Mouse (Mus musculus) forebrain, embryonic 13.5 days (tissue): ENCODE measurements around the gene Tmem147. TPM values are rescaled to one million over a fixed set of nuclear protein-coding genes. Genes with fewer than 3 reads are reported as not detected.
A peak's percentile ranks its signal among the peaks of the same experiment; 100 is the strongest.
"Not testable (repeated sequence)": the region's sequence is repeated elsewhere in the genome, so short reads cannot be mapped to it uniquely, and the experiment has no call there.

Experiments
- ATAC-seq: fragments of 200-750 bp; cut with Nextera tagmentation; 2 replicates; pipeline ENCODE4 v1.8.0; 2017
- H3K27ac ChIP-seq: fragments of 300-500 bp; sonication (generic); 2 replicates; pipeline ENCODE4 v1.5.1; 2015; ENCODE audit warnings: inconsistent platforms, mild to moderate bottlenecking, moderate library complexity
- H3K27me3 ChIP-seq: fragments of 300-500 bp; sonication (generic); 2 replicates; pipeline ENCODE4 v1.6.1; 2015; ENCODE audit warnings: mild to moderate bottlenecking, inconsistent platforms
- H3K36me3 ChIP-seq: fragments of 300-500 bp; sonication (generic); 2 replicates; pipeline ENCODE4 v1.6.1; 2015; ENCODE audit warnings: mild to moderate bottlenecking, inconsistent platforms; ENCODE audit not compliant: poor library complexity, severe bottlenecking
- H3K4me1 ChIP-seq: fragments of 300-500 bp; sonication (generic); 2 replicates; pipeline ENCODE4 v1.6.1; 2015; ENCODE audit warnings: inconsistent platforms
- H3K4me2 ChIP-seq: fragments of 300-500 bp; sonication (generic); 2 replicates; pipeline ENCODE4 v1.6.1; 2015; ENCODE audit warnings: inconsistent platforms, mild to moderate bottlenecking, moderate library complexity
- H3K4me3 ChIP-seq: fragments of 300-500 bp; sonication (generic); 2 replicates; pipeline ENCODE4 v1.5.1; 2015; ENCODE audit warnings: mild to moderate bottlenecking, inconsistent platforms
- H3K9ac ChIP-seq: fragments of 300-500 bp; sonication (generic); 2 replicates; pipeline ENCODE4 v1.6.1; 2015; ENCODE audit warnings: mild to moderate bottlenecking, inconsistent platforms
- H3K9me3 ChIP-seq: fragments of 300-500 bp; sonication (generic); replicated peaks from 2 replicates; pipeline ENCODE4 v1.6.1; 2016; ENCODE audit warnings: inconsistent platforms
- WGBS: fragments of 180-500 bp; shearing (Covaris S2); methylation state at CpG from one replicate; pipeline ENCODE4 v1.1.7; 2015; 5-methylcytosine and 5-hydroxymethylcytosine counted together
- polyA plus RNA-seq: library from polyadenylated mRNA; unstranded; fragments of >200 nt; fragmentation: Nextera tagmentation; extraction: Ambion mirVana; gene quantifications from 2 replicates; pipeline ENCODE4 v1.2.1, GENCODE M21; 2015

Tmem147 gene
- polyA plus RNA-seq, 1 experiment from 2014 or later = 182 TPM

- Histone ChIP-seq H3K4me1 (no peaks in the 10 kb centered on the region), H3K4me3 (no peak overlapping the region), H3K36me3 (peaks cover 14% of the 10 kb centered on the region), H3K27me3 (no peaks in the 10 kb centered on the region), H3K4me2 (no peak overlapping the region), H3K9ac (no peak overlapping the region), H3K27ac (no peak overlapping the region), H3K9me3 (peaks cover 9% of the 10 kb centered on the region)
- 89% methylated on average over 12 of the region's 13 CpGs for WGBS
- no peak for ATAC-seq
Measured at GRCm38 (mm10) chr7:30749824-30750606, 20.7 kb upstream of the Tmem147 start.

GRCm38 (mm10) chr7:30747525-30748204 lies 18.3 kb upstream of the Tmem147 start:
- H3K9me3 ChIP-seq = no peaks in the 10 kb centered on the region
- H3K4me1 ChIP-seq = peaks cover 4% of the 10 kb centered on the region; the same call in 1 of the 2 replicates
- no peak overlapping the region for H3K4me2 ChIP-seq
- WGBS = 92% methylated on average over 7 of the region's 7 CpGs
- H3K36me3 ChIP-seq = peaks cover 7% of the 10 kb centered on the region; the same call in 1 of the 2 replicates
- no peak overlapping the region for H3K27ac ChIP-seq
- no peak overlapping the region for H3K9ac ChIP-seq
- no peak overlapping the region for H3K4me3 ChIP-seq
- H3K27me3 ChIP-seq = no peaks in the 10 kb centered on the region
- no peak for ATAC-seq

DNA sequence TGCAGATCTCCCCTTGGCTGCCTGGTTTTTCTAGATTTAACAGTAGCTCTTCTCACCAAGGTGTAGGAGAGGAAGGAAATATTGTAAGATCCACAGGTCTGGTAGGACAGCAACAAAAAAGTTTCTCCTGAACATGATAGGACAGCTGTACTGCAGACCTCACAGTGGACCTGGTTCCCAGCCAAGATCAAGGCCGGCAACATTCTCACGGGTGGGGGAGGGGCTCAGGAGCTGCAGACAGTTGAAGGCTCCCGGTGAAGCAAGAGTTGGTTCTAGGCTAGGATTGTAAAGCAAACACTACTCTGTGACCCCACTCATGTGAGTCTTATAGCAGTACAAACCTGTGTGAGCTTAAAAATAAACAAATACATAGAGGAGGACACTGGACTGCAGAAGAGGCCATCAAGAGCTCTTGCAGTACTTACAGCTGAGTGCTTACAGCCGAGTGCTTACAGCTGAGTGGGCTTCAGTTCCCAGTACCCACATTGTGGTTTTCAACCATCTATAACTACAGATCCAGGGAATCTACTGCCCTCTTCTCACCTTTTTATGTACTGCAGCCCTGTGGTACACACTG lies 14.8 kb upstream of the Tmem147 start:
- 58% methylated on average over 4 of the region's 4 CpGs for WGBS

GRCm38 (mm10) chr7:30743617-30744016 lies 14.3 kb upstream of the Tmem147 start, which contains the start of gene Gapdhs:
TSS of gene Gapdhs (minus strand) at chr7:30743681.
- not testable (repeated sequence) for H3K9me3 ChIP-seq, H3K4me1 ChIP-seq, H3K9ac ChIP-seq, H3K4me2 ChIP-seq, H3K4me3 ChIP-seq, H3K27me3 ChIP-seq, H3K27ac ChIP-seq, ATAC-seq
- WGBS = 71% methylated on average over 2 of the region's 4 CpGs
- H3K36me3 ChIP-seq = peaks cover 23% of the 10 kb centered on the region

More for the DNA sequence above, 14.8 kb upstream of the Tmem147 start:
- Histone ChIP-seq H3K4me2 (no peak overlapping the region), H3K4me1 (peaks cover 4% of the 10 kb centered on the region; the same call in 1 of the 2 replicates), H3K9me3 (no peaks in the 10 kb centered on the region), H3K36me3 (peaks cover 23% of the 10 kb centered on the region), H3K4me3 (no peak overlapping the region), H3K27me3 (no peaks in the 10 kb centered on the region), H3K27ac (no peak overlapping the region), H3K9ac (no peak overlapping the region)
- no peak for ATAC-seq

- not testable (repeated sequence) for H3K9me3 ChIP-seq, H3K4me2 ChIP-seq, H3K9ac ChIP-seq, H3K27me3 ChIP-seq, ATAC-seq, H3K27ac ChIP-seq, H3K4me3 ChIP-seq, H3K4me1 ChIP-seq
- H3K36me3 ChIP-seq = peaks cover 27% of the 10 kb centered on the region
- 100% methylated on average over 2 of the region's 2 CpGs for WGBS
Measured at GRCm38 (mm10) chr7:30742570-30742969, 13.2 kb upstream of the Tmem147 start.

DNA sequence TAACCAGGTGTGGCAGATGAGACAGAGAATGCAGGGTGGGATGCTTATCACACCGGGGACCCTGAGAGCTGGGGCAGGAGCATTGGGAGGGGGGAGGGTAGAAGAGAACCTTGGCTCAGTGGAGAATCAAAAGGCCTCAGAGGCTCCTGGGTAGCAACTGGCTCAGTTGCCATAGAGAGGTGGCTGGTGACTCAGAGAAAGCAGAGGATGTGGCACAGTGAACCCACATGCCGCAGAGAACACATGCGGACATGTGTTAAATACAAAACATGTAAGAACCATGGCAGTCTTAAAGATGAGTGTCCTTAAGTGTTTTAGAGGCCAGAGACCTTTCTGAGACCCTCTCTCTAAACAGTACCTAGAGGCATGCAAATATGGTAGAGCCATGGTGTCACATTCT lies 6.9 kb upstream of the Tmem147 start:
- Histone ChIP-seq H3K27me3 (no peaks in the 10 kb centered on the region), H3K27ac (no peak overlapping the region), H3K4me1 (peaks cover 4% of the 10 kb centered on the region; the same call in 1 of the 2 replicates), H3K36me3 (peaks cover 75% of the 10 kb centered on the region), H3K4me2 (no peak overlapping the region), H3K9ac (no peak overlapping the region), H3K9me3 (no peaks in the 10 kb centered on the region), H3K4me3 (no peak overlapping the region)
- WGBS = 85% methylated on average over 3 of the region's 3 CpGs
- ATAC-seq = no peak

GRCm38 (mm10) chr7:30730064-30730722 lies 853 bp upstream of the Tmem147 start:
- WGBS = 16% methylated on average over 8 of the region's 22 CpGs
- Histone ChIP-seq H3K36me3 (peaks cover 49% of the 10 kb centered on the region), H3K4me3 (peak overlapping the region; percentile 64), H3K4me1 (peaks cover 24% of the 10 kb centered on the region), H3K4me2 (peak overlapping the region; percentile 73), H3K9ac (peak overlapping the region; percentile 85), H3K27ac (peak overlapping the region; percentile 88)
- ATAC-seq = peak; percentile 22; the same call in 1 of the 2 replicates
- H3K9me3 ChIP-seq, H3K27me3 ChIP-seq: not testable (repeated sequence)

DNA sequence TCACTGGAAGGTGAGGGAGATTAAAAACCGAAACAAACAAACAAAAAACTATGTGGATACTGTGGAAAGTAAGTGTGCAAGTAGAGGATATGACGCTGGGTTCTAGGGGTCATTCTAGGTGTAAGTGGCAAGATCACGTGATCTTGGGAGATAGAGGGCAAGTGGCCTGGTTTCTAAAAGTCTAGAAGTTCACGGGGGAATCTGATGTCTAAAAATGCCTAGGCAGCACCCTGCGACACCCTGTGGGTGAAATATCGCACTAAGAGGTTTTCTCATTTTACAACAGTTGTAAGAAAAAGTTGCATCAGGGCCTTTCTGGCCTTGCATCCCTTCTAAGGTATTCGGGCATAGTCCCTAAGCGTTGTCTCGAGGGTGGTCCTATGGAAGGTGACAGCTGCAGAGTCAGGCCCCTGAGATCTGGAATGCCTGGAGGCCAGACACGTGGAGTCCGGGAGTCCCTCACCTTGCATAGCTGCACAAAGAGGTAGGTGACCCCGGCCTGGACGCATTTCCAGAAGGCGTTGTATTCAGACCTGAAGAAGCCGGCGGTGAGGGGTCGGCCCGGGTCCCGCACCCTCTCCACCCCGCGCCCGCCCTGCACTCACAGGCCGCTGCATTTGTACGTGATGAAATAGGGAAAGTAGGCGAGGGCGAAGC lies 473 bp downstream of the Tmem147 start:
- H3K4me1 ChIP-seq = peaks cover 24% of the 10 kb centered on the region
- peak overlapping the region; percentile 73 for H3K4me2 ChIP-seq
- H3K36me3 ChIP-seq = peaks cover 40% of the 10 kb centered on the region
- peak overlapping the region; percentile 85 for H3K9ac ChIP-seq
- WGBS = 7% methylated on average over 26 of the region's 26 CpGs
- H3K4me3 ChIP-seq = peak overlapping the region; percentile 64
- H3K27ac ChIP-seq = peak overlapping the region; percentile 88; the same call in 1 of the 2 replicates
- no peaks in the 10 kb centered on the region for H3K27me3 ChIP-seq
- peak; percentile 61 for ATAC-seq
- no peaks in the 10 kb centered on the region for H3K9me3 ChIP-seq

DNA sequence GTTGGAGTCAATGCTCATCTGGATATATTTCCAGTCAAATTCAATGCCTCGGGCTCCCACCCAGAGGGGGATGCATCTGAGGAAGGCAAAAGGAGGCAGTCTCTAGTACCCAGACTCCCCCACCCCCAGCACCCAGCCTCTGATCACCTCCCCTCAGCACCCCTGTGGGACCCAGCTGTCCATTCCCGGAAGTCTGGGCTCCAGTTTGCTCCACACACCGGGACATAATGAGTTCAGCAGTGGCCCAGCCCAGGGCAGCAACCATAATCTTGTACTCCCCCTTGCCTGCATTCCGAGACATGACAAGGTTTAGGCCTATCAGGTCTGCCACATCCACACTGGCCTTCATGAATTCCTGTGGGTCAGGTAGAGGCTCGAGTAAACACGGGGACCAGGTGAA lies 1.1 kb downstream of the Tmem147 start:
- H3K9ac ChIP-seq = peak overlapping the region; percentile 85
- no peaks in the 10 kb centered on the region for H3K9me3 ChIP-seq
- H3K36me3 ChIP-seq = peaks cover 33% of the 10 kb centered on the region
- H3K27me3 ChIP-seq = no peaks in the 10 kb centered on the region
- ATAC-seq = no peak
- H3K4me2 ChIP-seq = peak overlapping the region; percentile 73
- 86% methylated on average over 6 of the region's 6 CpGs for WGBS
- peak overlapping the region; percentile 64 for H3K4me3 ChIP-seq
- H3K27ac ChIP-seq = no peak overlapping the region
- H3K4me1 ChIP-seq = peaks cover 24% of the 10 kb centered on the region

DNA sequence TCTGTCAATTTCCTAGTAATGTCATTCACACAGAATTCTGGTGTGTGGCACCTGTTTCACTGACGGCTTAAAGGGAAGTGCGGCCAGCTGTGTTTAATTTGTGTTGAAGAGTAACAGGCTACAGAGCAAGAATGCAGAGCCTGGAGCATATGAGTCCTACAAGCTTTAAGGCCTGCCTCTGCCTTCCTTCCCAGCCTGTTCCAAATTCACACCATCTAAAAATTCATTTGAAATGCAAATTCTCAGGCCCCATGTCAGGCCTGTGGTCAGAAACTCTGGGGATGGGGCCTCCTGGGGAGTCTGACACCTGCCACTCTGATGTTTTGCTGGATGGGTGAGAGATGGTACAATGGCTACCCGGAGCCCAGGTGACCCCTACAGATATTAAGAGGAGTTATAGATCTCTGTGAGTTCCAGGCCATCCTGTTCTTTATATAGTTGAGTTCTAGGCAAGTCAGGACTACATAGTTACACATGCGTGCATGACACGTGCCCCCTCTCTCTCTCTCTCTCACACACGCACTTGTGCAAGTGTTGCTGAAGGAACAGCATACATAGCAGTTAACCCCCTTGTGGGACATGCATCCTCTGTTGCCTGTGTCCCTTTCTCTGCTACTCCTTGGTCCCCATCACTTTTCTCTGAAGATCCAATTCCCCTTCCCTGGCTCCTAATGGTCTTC lies 5.9 kb downstream of the Tmem147 start:
- Histone ChIP-seq H3K4me1 (peaks cover 7% of the 10 kb centered on the region), H3K9me3 (no peaks in the 10 kb centered on the region), H3K27me3 (no peaks in the 10 kb centered on the region), H3K27ac (no peak overlapping the region), H3K9ac (no peak overlapping the region), H3K4me2 (no peak overlapping the region), H3K36me3 (peaks cover 17% of the 10 kb centered on the region; the same call in 1 of the 2 replicates), H3K4me3 (no peak overlapping the region)
- ATAC-seq = no peak
- WGBS = 75% methylated on average over 6 of the region's 6 CpGs

- Histone ChIP-seq H3K4me1 (peaks cover 17% of the 10 kb centered on the region), H3K27me3 (peaks cover 18% of the 10 kb centered on the region), H3K9me3 (no peaks in the 10 kb centered on the region), H3K9ac (no peak overlapping the region), H3K4me2 (no peak overlapping the region), H3K36me3 (0 out of 2 replicates have a peak, but pooled peaks cover 3% of the 10 kb centered on the region), H3K27ac (no peak overlapping the region), H3K4me3 (no peak overlapping the region)
- WGBS = 61% methylated on average over 7 of the region's 7 CpGs
- no peak for ATAC-seq
Measured at GRCm38 (mm10) chr7:30721286-30721685, 8.1 kb downstream of the Tmem147 start.
